Mouse (Mus musculus): ENCODE data around the gene Zfp318. TPM values are rescaled to one million over a fixed set of nuclear protein-coding genes. Genes with fewer than 3 reads are reported as not detected.

Zfp318 gene
- polyA plus RNA-seq, 1 experiment from 2014 or later = 18.6 TPM

DNA sequence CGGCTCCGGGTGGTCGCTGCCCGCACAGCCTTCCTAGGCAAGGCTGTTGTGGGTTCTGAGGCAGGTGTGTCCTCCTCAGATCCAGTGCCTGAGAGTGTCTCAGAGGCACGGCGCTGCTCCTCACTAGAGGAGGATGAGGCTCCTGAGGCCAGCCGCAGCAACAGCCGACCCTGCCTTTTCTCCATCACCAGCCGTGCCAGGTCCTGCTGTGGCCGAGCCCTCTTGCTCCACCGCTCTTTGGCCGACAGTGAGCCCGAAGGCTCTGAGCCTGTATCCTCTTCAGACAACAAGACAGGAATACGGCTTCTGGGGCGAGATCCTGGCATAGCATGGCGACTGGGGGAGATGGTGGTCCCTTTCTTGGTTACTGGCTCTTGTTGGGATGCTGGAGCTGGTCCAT is 62.7 kb downstream of the Zfp318 start:
- in situ Hi-C loops (cut with MboI; ENCODE audit: low pct_unique_long_range_greater_than_20kb) = no loop called here
- no peak for TF ChIP-seq CTCF (IDR thresholded peaks at IDR 0.05)
- ChIA-PET CTCF (no interaction called here), POLR2A (no interaction called here)
- no peak for ATAC-seq
- DNase-seq (ENCODE audit: low read depth, low spot score) = no peak
- peaks cover 57% of the 10 kb centered on the region for H3K27me3 ChIP-seq

DNA sequence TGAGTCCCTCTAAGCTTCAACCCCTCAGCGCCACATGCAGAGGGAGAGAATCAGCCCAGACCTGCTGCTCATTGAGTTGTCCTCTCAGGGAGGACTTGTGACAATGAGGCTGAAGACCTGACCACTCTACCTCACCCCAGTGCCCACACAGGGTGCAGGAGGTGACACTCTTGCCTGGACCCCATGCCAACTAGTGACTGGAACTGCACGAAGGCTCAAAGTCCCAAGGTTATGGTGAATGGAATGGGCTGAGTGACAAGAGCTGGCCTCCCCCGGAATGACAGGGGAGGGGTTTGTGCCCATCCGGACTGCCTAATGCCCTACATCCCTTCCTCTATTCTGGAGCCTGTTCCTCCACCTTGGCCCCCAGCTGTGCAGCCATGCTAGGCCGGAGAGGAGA is 69.2 kb downstream of the Zfp318 start:
- DNase-seq (ENCODE audit: low read depth, low spot score) (no peak), ATAC-seq (no peak)
- POLR2A ChIA-PET = no interaction called here
- CTCF ChIA-PET = no interaction called here
- in situ Hi-C loops (cut with MboI; ENCODE audit: low pct_unique_long_range_greater_than_20kb) = no loop called here
- peaks cover 43% of the 10 kb centered on the region for H3K27me3 ChIP-seq
- TF ChIP-seq CTCF (IDR thresholded peaks at IDR 0.05) = no peak

GRCm38 (mm10) chr17:46453302-46453948 is 69.9 kb downstream of the Zfp318 start:
- CTCF ChIA-PET = interaction anchor here (0.6 kb wide), 1 partner anchor 356 kb away, joined by 3 read pairs; no protein-coding TSS in a partner anchor
- POLR2A ChIA-PET = no interaction called here
- in situ Hi-C loops (cut with MboI; ENCODE audit: low pct_unique_long_range_greater_than_20kb) = no loop called here
- TF ChIP-seq CTCF (IDR thresholded peaks at IDR 0.05) = no peak
- ATAC-seq (no peak), DNase-seq (ENCODE audit: low read depth, low spot score) (no peak)
- H3K27me3 ChIP-seq = peaks cover 44% of the 10 kb centered on the region

- in situ Hi-C loops (cut with MboI; ENCODE audit: low pct_unique_long_range_greater_than_20kb) = no loop called here
- TF ChIP-seq CTCF (IDR thresholded peaks at IDR 0.05) = no peak
- CTCF ChIA-PET = interaction anchor here (0.6 kb wide), 1 partner anchor 355 kb away, joined by 3 read pairs; no protein-coding TSS in a partner anchor
- ATAC-seq = no peak
- peaks cover 44% of the 10 kb centered on the region for H3K27me3 ChIP-seq
- POLR2A ChIA-PET = no interaction called here
- DNase-seq (ENCODE audit: low read depth, low spot score) = no peak
Observed at GRCm38 (mm10) chr17:46453970-46454411, 70.5 kb downstream of the Zfp318 start.

- no peak for DNase-seq (ENCODE audit: low read depth, low spot score)
- ChIA-PET POLR2A (no interaction called here), CTCF (no interaction called here)
- H3K27me3 ChIP-seq = peaks cover 47% of the 10 kb centered on the region
- TF ChIP-seq CTCF (IDR thresholded peaks at IDR 0.05) = no peak
- in situ Hi-C loops (cut with MboI; ENCODE audit: low pct_unique_long_range_greater_than_20kb) = no loop called here
- no peak for ATAC-seq
Observed at GRCm38 (mm10) chr17:46454539-46454938, 71.0 kb downstream of the Zfp318 start.

- no peak for ATAC-seq
- TF ChIP-seq CTCF (IDR thresholded peaks at IDR 0.05) = no peak
- ChIA-PET POLR2A (no interaction called here), CTCF (no interaction called here)
- in situ Hi-C loops (cut with MboI; ENCODE audit: low pct_unique_long_range_greater_than_20kb) = no loop called here
- DNase-seq (ENCODE audit: low read depth, low spot score) = no peak
- H3K27me3 ChIP-seq = peaks cover 54% of the 10 kb centered on the region
Observed at GRCm38 (mm10) chr17:46455110-46455691, 71.7 kb downstream of the Zfp318 start.

DNA sequence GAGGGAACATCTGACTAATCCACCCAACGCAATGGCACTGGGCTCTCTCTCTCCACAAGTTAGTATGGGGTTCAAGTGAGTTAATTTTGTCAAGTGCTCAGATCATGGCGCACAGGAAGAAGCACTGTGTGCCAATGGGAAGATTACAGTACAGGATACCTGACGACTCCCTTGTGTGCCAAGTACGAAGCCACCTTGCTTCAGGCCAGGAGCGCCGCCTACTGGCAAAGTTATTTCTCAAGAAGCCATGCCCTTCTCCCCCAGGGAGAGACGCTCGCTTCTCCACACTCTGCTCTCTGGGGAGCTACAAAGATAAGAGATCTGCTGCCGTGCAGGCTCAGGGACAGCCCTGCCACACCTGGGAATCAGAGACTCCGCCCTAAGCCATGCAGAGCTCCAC is 74.3 kb downstream of the Zfp318 start:
- in situ Hi-C loops (cut with MboI; ENCODE audit: low pct_unique_long_range_greater_than_20kb) = no loop called here
- ChIA-PET POLR2A (no interaction called here), CTCF (no interaction called here)
- peaks cover 66% of the 10 kb centered on the region for H3K27me3 ChIP-seq
- ATAC-seq (no peak), DNase-seq (ENCODE audit: low read depth, low spot score) (no peak)
- TF ChIP-seq CTCF (IDR thresholded peaks at IDR 0.05) = no peak

DNA sequence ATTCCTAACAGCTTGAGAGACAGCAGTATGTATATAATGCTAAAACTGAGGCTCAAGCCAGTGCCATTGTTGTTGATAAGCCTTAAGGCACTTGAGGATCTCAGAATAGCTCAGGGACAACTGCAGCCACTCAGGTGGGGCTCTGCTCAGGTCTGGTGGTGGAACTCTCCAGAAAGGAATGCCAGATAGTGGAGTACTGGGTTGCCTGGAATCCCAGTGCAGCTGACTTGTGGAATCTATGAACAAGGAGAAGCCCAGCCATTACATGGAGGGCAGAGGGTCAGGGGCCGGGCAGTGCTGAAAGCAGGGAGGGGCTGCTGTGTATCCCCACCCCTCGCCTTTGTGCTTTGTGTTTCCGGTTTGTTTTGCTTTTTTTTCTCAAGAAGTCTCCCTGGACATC is 74.9 kb downstream of the Zfp318 start:
- in situ Hi-C loops (cut with MboI; ENCODE audit: low pct_unique_long_range_greater_than_20kb) = no loop called here
- no peak for DNase-seq (ENCODE audit: low read depth, low spot score)
- CTCF ChIA-PET = no interaction called here
- no peak for ATAC-seq
- peaks cover 67% of the 10 kb centered on the region for H3K27me3 ChIP-seq
- no peak for TF ChIP-seq CTCF (IDR thresholded peaks at IDR 0.05)
- POLR2A ChIA-PET = no interaction called here

DNA sequence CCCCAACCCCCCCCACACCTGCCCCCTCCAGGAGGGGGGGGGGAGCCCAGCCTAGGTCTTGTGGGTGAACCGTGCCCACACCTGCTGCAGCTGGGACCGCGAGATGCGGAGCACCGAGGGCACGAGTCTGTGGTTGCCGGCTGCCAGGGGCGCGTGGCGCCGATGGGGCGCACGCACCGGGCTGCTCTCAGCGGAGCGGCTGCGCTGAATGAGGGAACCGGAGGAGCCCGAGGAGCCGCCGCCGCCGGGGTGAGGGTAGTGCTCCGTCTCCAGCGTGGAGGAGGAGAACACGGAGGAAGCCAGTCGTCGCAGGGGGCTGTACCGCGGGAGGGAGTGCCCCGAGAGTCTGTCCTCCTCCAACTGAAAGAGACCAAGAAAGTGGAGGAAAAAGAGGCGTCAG is 77.1 kb downstream of the Zfp318 start:
- CTCF ChIA-PET = no interaction called here
- in situ Hi-C loops (cut with MboI; ENCODE audit: low pct_unique_long_range_greater_than_20kb) = no loop called here
- no peak for ATAC-seq
- POLR2A ChIA-PET = interaction anchor here (0.6 kb wide), 1 partner anchor 10 kb away, joined by 4 read pairs; no protein-coding TSS in a partner anchor
- no peak for DNase-seq (ENCODE audit: low read depth, low spot score)
- no peak for TF ChIP-seq CTCF (IDR thresholded peaks at IDR 0.05)
- H3K27me3 ChIP-seq = peaks cover 65% of the 10 kb centered on the region

DNA sequence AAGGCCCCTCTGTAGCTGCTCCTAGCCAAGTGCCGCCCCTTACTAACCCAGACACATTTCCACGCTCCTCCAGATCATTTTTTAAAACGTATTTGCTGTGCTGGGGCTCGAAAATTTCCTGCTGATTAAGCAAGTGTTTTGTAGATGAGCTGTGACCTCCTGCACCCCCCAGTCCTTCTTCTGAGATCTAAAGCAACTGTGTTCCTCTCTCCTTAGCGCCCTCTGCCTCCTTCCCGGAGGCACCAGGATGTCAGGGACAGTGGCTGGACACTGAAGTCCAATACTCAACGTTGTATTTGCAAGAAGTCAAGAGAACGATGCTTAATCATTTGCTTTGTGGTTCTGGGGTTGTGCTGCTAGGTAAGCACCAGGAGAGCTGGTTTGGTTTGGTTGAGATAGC is 77.8 kb downstream of the Zfp318 start:
- peaks cover 58% of the 10 kb centered on the region for H3K27me3 ChIP-seq
- ATAC-seq (no peak), DNase-seq (ENCODE audit: low read depth, low spot score) (no peak)
- ChIA-PET POLR2A (interaction anchor here (0.6 kb wide), 1 partner anchor 10 kb away, joined by 4 read pairs; no protein-coding TSS in a partner anchor), CTCF (no interaction called here)
- no peak for TF ChIP-seq CTCF (IDR thresholded peaks at IDR 0.05)
- in situ Hi-C loops (cut with MboI; ENCODE audit: low pct_unique_long_range_greater_than_20kb) = no loop called here

DNA sequence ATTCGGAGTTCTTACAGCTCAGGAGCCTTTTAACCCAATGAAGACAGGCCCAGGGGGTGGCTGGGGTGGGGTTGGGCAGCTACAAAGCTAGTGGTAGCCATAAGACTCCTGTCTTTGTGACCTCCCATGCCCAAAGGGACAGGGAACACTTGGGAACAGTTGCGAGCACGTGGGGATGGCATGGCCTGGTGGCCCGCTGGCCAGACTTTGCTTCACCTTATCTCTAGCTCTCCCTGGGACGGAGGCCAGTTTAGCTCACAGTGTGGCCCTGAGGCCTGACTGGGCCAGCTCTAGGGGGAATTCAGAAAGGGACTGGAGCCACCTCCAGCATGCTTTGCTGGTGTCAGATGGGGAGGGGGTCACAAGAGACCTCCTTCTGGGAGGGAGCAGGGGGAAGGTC is 78.7 kb downstream of the Zfp318 start:
- peaks cover 59% of the 10 kb centered on the region for H3K27me3 ChIP-seq
- POLR2A ChIA-PET = no interaction called here
- ATAC-seq (no peak), DNase-seq (ENCODE audit: low read depth, low spot score) (no peak)
- CTCF ChIA-PET = no interaction called here
- in situ Hi-C loops (cut with MboI; ENCODE audit: low pct_unique_long_range_greater_than_20kb) = no loop called here
- TF ChIP-seq CTCF (IDR thresholded peaks at IDR 0.05) = no peak

GRCm38 (mm10) chr17:46467830-46468229 is 84.3 kb downstream of the Zfp318 start:
- TF ChIP-seq CTCF (IDR thresholded peaks at IDR 0.05) = no peak
- in situ Hi-C loops (cut with MboI; ENCODE audit: low pct_unique_long_range_greater_than_20kb) = no loop called here
- ChIA-PET POLR2A (no interaction called here), CTCF (no interaction called here)
- no peak for DNase-seq (ENCODE audit: low read depth, low spot score)
- ATAC-seq = no peak
- peaks cover 28% of the 10 kb centered on the region for H3K27me3 ChIP-seq

Other genes with a start within 250 kb of the Zfp318 start
- 29.3 TPM for gene Rsph9, start 239.5 kb upstream of the Zfp318 start, polyA plus RNA-seq (2021)
- 14.6 TPM for gene Mad2l1bp, start 230.2 kb upstream of the Zfp318 start, polyA plus RNA-seq (2021)
- gene Gtpbp2, start 222.7 kb upstream of the Zfp318 start, polyA plus RNA-seq (2021) = 84.7 TPM
- gene Polh, start 181.1 kb upstream of the Zfp318 start, polyA plus RNA-seq (2021) = 14.4 TPM
- gene Xpo5, start 180.9 kb upstream of the Zfp318 start, polyA plus RNA-seq (2021) = 48.3 TPM
- 93.1 TPM for gene Polr1c, start 135.7 kb upstream of the Zfp318 start, polyA plus RNA-seq (2021)
- 88.7 TPM for gene Yipf3, start 135.7 kb upstream of the Zfp318 start, polyA plus RNA-seq (2021)
- 9.4 TPM for gene Lrrc73, start 130.2 kb upstream of the Zfp318 start, polyA plus RNA-seq (2021)
- gene Tjap1, start 100.7 kb upstream of the Zfp318 start, polyA plus RNA-seq (2021) = 55.3 TPM
- 1.4 TPM for gene Dlk2, start 86.3 kb upstream of the Zfp318 start, polyA plus RNA-seq (2021)
- gene Abcc10, start 55.4 kb upstream of the Zfp318 start, polyA plus RNA-seq (2021) = 7.6 TPM
- gene Crip3, start 45.2 kb downstream of the Zfp318 start, polyA plus RNA-seq (2021) = not detected
- gene Slc22a7, start 54.7 kb downstream of the Zfp318 start, polyA plus RNA-seq (2021) = not detected
- 0.21 TPM for gene Ttbk1, start 103.9 kb downstream of the Zfp318 start, polyA plus RNA-seq (2021)
- gene Dnph1, start 113.0 kb downstream of the Zfp318 start, polyA plus RNA-seq (2021) = 16.9 TPM
- gene Cul9, start 162.7 kb downstream of the Zfp318 start, polyA plus RNA-seq (2021) = 34.3 TPM
- gene Srf, start 172.4 kb downstream of the Zfp318 start, polyA plus RNA-seq (2021) = 72.1 TPM
- 86.6 TPM for gene Ptk7, start 245.8 kb downstream of the Zfp318 start, polyA plus RNA-seq (2021)

Data from Patski (cell line).